Mouse (Mus musculus) erythroblast, adult 5-6 weeks (primary cell): ENCODE data around the gene Hnrnpc. TPM values are rescaled to one million over a fixed set of nuclear protein-coding genes. Genes with fewer than 3 reads are reported as not detected.

ENCODE experiments used
- ATAC-seq: replicated peaks from 2 replicates; pipeline ENCODE4 v1.8.0; 2016; ENCODE audit warnings: moderate number of reproducible peaks, mild to moderate bottlenecking, moderate TSS enrichment, inconsistent platforms; ENCODE audit not compliant: poor library complexity, low FRiP score, severe bottlenecking
- total RNA-seq, 2 experiments: library from RNA; stranded (forward) in 1 of 2; stranded (reverse) in 1 of 2; fragments of 150-400 nt in 1 of 2; fragments of 200-764, 138-1000 nt in 1 of 2; gene quantifications; 2 replicates each; pipeline versions ENCODE4 v1.2.3 to v1.2.4; 2015 to 2017; ENCODE audit warnings: low replicate concordance in 2 of 2

Gene Hnrnpc
- total RNA-seq (2015; ENCODE audit: low replicate concordance) (143 and 152 TPM in 2 replicates), total RNA-seq (2017; ENCODE audit: low replicate concordance) (197 and 275 TPM in 2 replicates)

- ATAC-seq = peak; percentile 93
Observed at GRCm38 (mm10) chr14:52103856-52104676, at the start of gene Hnrnpc. Hnrnpc (minus strand) TSS chr14:52104028.

- no peak for ATAC-seq
Observed at GRCm38 (mm10) chr14:52152613-52153012, 48.8 kb upstream of the Hnrnpc start.

GRCm38 (mm10) chr14:52152179-52152578 lies 48.4 kb upstream of the Hnrnpc start:
- ATAC-seq = no peak

GRCm38 (mm10) chr14:52149888-52150287 lies 46.1 kb upstream of the Hnrnpc start:
- no peak for ATAC-seq

- no peak for ATAC-seq
Observed at GRCm38 (mm10) chr14:52146540-52146939, 42.7 kb upstream of the Hnrnpc start.

GRCm38 (mm10) chr14:52144165-52144564 lies 40.3 kb upstream of the Hnrnpc start:
- ATAC-seq = no peak

- ATAC-seq = no peak
Observed at GRCm38 (mm10) chr14:52141445-52142127, 37.8 kb upstream of the Hnrnpc start.

- no peak for ATAC-seq
Observed at GRCm38 (mm10) chr14:52140577-52141444, 37.0 kb upstream of the Hnrnpc start.

GRCm38 (mm10) chr14:52133584-52133983 lies 29.8 kb upstream of the Hnrnpc start:
- ATAC-seq = no peak

GRCm38 (mm10) chr14:52124636-52125035 lies 20.8 kb upstream of the Hnrnpc start:
- ATAC-seq = no peak

- peak; percentile 54; the same call in 1 of the 2 replicates for ATAC-seq
Observed at GRCm38 (mm10) chr14:52123918-52124317, 20.1 kb upstream of the Hnrnpc start.

- ATAC-seq = no peak
Observed at GRCm38 (mm10) chr14:52120169-52120568, 16.3 kb upstream of the Hnrnpc start.

GRCm38 (mm10) chr14:52118823-52119608 lies 15.2 kb upstream of the Hnrnpc start:
- peak; percentile 60; the same call in 1 of the 2 replicates for ATAC-seq

- no peak for ATAC-seq
Observed at GRCm38 (mm10) chr14:52118456-52118822, 14.6 kb upstream of the Hnrnpc start.

GRCm38 (mm10) chr14:52117241-52117640 lies 13.4 kb upstream of the Hnrnpc start:
- no peak for ATAC-seq

- ATAC-seq = no peak
Observed at GRCm38 (mm10) chr14:52114101-52114500, 10.3 kb upstream of the Hnrnpc start.

- ATAC-seq = no peak
Observed at GRCm38 (mm10) chr14:52110346-52110745, 6.5 kb upstream of the Hnrnpc start, which contains the start of gene Rpgrip1. Rpgrip1 (plus strand) TSS chr14:52110704.

GRCm38 (mm10) chr14:52108025-52108424 lies 4.2 kb upstream of the Hnrnpc start:
- ATAC-seq = no peak

- ATAC-seq = no peak
Observed at GRCm38 (mm10) chr14:52106741-52107140, 2.9 kb upstream of the Hnrnpc start.
